Mouse (Mus musculus) midbrain, embryonic 13.5 days (tissue): Measurements from ENCODE around the gene Mmp11. TPM values are rescaled to one million over a fixed set of nuclear protein-coding genes. Genes with fewer than 3 reads are reported as not detected.

Source experiments
- ATAC-seq: fragments of 200-750 bp; cut with Nextera tagmentation; 2 replicates; pipeline ENCODE4 v1.8.0; 2017; ENCODE audit warnings: mild to moderate bottlenecking, moderate TSS enrichment, moderate library complexity
- H3K27ac ChIP-seq: fragments of 300-500 bp; sonication (generic); 2 replicates; pipeline ENCODE4 v1.5.1; 2015; ENCODE audit warnings: inconsistent platforms, mild to moderate bottlenecking, moderate library complexity
- H3K27me3 ChIP-seq: fragments of 300-500 bp; sonication (generic); 2 replicates; pipeline ENCODE4 v1.6.1; 2015; ENCODE audit warnings: mild to moderate bottlenecking, inconsistent platforms
- H3K36me3 ChIP-seq: fragments of 300-500 bp; sonication (generic); 2 replicates; pipeline ENCODE4 v1.6.1; 2015; ENCODE audit warnings: mild to moderate bottlenecking, inconsistent platforms
- H3K4me1 ChIP-seq: fragments of 300-500 bp; sonication (generic); replicated peaks from 2 replicates; pipeline ENCODE4 v1.6.1; 2015; ENCODE audit warnings: inconsistent platforms
- H3K4me2 ChIP-seq: fragments of 300-500 bp; sonication (generic); replicated peaks from 2 replicates; pipeline ENCODE4 v1.6.1; 2015; ENCODE audit warnings: moderate library complexity, mild to moderate bottlenecking, inconsistent platforms
- H3K4me3 ChIP-seq: fragments of 300-500 bp; sonication (generic); replicated peaks from 2 replicates; pipeline ENCODE4 v1.5.1; 2015; ENCODE audit warnings: mild to moderate bottlenecking, inconsistent platforms
- H3K9ac ChIP-seq: fragments of 300-500 bp; sonication (generic); replicated peaks from 2 replicates; pipeline ENCODE4 v1.6.1; 2015; ENCODE audit warnings: mild to moderate bottlenecking, inconsistent platforms
- H3K9me3 ChIP-seq: fragments of 300-500 bp; sonication (generic); 2 replicates; pipeline ENCODE4 v1.6.1; 2016; ENCODE audit warnings: mild to moderate bottlenecking, inconsistent platforms
- WGBS: fragments of 180-500 bp; shearing (Covaris S2); methylation state at CpG from one replicate; pipeline ENCODE4 v1.1.7; 2015; 5-methylcytosine and 5-hydroxymethylcytosine counted together
- polyA plus RNA-seq: library from polyadenylated mRNA; unstranded; fragments of >200 nt; fragmentation: Nextera tagmentation; extraction: Ambion mirVana; gene quantifications from 2 replicates; pipeline ENCODE4 v1.2.1, GENCODE M21; 2015

The Mmp11 gene
- polyA plus RNA-seq, 1 experiment from 2014 or later: 29.5 TPM

DNA sequence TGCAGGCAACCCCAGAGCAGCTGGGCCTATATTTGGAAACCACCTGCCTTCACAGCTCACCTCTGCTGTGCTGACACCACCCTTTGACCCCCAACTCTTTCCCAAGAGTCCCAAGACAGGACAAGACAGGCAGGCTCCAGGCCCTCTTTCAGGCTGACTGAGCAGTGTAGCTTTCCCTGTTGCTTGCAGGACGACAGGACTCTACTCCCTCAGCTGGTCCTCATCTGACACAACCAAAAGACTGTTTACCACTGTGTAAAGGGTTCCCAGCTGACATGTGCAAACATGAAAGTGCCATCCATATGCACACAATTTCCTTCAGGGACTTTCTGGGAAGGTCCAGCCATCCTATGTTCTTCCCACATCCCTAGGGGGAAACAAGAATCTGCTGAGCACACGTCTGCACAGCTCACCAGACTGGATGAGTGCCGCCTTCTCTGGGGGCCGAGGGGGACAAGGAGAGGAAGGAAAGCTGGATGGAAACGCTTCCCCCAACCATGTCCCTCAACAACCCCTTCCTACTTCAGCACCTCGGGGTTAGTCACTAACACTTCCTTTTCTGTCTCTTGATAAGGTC is 23.2 kb downstream of the Mmp11 start:
- H3K27ac ChIP-seq: no peak overlapping the region
- 0 out of 2 replicates have a peak, but pooled peaks have one; percentile 34 for ATAC-seq
- peaks cover 82% of the 10 kb centered on the region for H3K36me3 ChIP-seq
- H3K9ac ChIP-seq: no peak overlapping the region
- no peaks in the 10 kb centered on the region for H3K9me3 ChIP-seq
- WGBS: 75% methylated on average over 6 of the region's 6 CpGs
- peaks cover 9% of the 10 kb centered on the region for H3K4me1 ChIP-seq
- H3K4me3 ChIP-seq: no peak overlapping the region
- no peak overlapping the region for H3K4me2 ChIP-seq
- no peaks in the 10 kb centered on the region for H3K27me3 ChIP-seq

DNA sequence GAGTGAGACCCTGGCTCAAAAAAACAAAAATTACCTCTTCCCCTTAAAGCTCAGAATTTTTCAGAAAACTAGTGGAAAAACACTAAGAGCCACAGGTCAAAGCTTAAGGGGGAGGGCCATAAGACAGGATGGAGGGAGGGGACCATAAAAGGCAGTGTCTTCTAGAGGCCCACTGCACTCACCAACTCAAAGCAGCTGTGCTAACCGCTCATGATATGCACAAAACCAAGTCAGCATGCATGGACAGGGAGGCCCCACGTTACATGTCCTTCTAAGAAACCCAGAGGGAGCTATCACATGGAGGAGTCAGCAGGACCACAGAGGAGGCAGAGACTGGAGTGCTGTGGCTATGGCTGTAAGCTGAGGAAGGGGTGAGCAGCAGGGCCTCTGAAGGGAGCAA is 25.6 kb downstream of the Mmp11 start:
- Histone ChIP-seq H3K4me1 (no peaks in the 10 kb centered on the region), H3K27me3 (no peaks in the 10 kb centered on the region), H3K27ac (no peak overlapping the region), H3K4me2 (no peak overlapping the region), H3K9me3 (no peaks in the 10 kb centered on the region), H3K9ac (no peak overlapping the region), H3K4me3 (no peak overlapping the region), H3K36me3 (peaks cover 90% of the 10 kb centered on the region)
- WGBS: 93% methylated on average over 2 of the region's 2 CpGs
- ATAC-seq: no peak

DNA sequence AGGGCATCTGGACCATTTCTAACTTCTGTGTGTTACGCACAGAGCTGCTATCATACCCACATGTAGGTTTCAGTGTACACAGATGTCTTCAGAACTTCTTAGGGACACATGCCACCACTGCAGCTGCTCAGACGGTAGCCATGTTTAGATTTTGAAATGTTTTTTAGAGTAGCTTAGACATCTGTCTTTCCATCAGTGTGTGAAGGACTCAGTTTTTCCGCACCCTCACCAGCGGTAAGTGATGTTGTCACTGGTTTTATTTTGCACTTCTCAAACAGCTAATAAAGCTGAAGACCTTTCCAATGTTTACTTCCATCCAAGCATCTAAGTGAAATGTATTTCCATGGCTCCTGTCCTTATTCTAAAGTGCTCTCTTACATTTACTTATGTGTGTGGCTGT is 29.4 kb downstream of the Mmp11 start:
- WGBS: 96% methylated on average over 4 of the region's 4 CpGs
- no peak for ATAC-seq
- H3K9ac ChIP-seq: no peak overlapping the region
- H3K4me1 ChIP-seq: no peaks in the 10 kb centered on the region
- H3K4me2 ChIP-seq: no peak overlapping the region
- H3K36me3 ChIP-seq: peaks cover 97% of the 10 kb centered on the region
- no peaks in the 10 kb centered on the region for H3K9me3 ChIP-seq
- no peaks in the 10 kb centered on the region for H3K27me3 ChIP-seq
- H3K4me3 ChIP-seq: no peak overlapping the region
- no peak overlapping the region for H3K27ac ChIP-seq

GRCm38 (mm10) chr10:75904391-75904790 is 31.9 kb downstream of the Mmp11 start:
- H3K9ac ChIP-seq: no peak overlapping the region
- ATAC-seq: no peak
- H3K27ac ChIP-seq: no peak overlapping the region
- H3K36me3 ChIP-seq: peaks cover 95% of the 10 kb centered on the region
- H3K4me2 ChIP-seq: no peak overlapping the region
- no peaks in the 10 kb centered on the region for H3K9me3 ChIP-seq
- H3K4me1 ChIP-seq: no peaks in the 10 kb centered on the region
- H3K27me3 ChIP-seq: no peaks in the 10 kb centered on the region
- no peak overlapping the region for H3K4me3 ChIP-seq
- 89% methylated on average over 5 of the region's 5 CpGs for WGBS

- Histone ChIP-seq H3K27me3 (no peaks in the 10 kb centered on the region), H3K4me2 (no peak overlapping the region), H3K4me3 (no peak overlapping the region), H3K4me1 (peaks cover 3% of the 10 kb centered on the region; the same call in 1 of the 2 replicates), H3K9ac (no peak overlapping the region), H3K36me3 (peaks cover 90% of the 10 kb centered on the region), H3K27ac (no peak overlapping the region), H3K9me3 (no peaks in the 10 kb centered on the region)
- 78% methylated on average over 3 of the region's 3 CpGs for WGBS
- no peak for ATAC-seq
Measured at GRCm38 (mm10) chr10:75898846-75899245, 37.5 kb downstream of the Mmp11 start.

GRCm38 (mm10) chr10:75898039-75898564 is 38.2 kb downstream of the Mmp11 start:
- Histone ChIP-seq H3K36me3 (peaks cover 85% of the 10 kb centered on the region), H3K4me1 (peaks cover 9% of the 10 kb centered on the region), H3K27me3 (no peaks in the 10 kb centered on the region)

GRCm38 (mm10) chr10:75897373-75897772 is 38.9 kb downstream of the Mmp11 start:
- H3K9ac ChIP-seq: no peak overlapping the region
- H3K4me2 ChIP-seq: no peak overlapping the region
- H3K36me3 ChIP-seq: peaks cover 78% of the 10 kb centered on the region
- H3K4me3 ChIP-seq: no peak overlapping the region
- no peak overlapping the region for H3K27ac ChIP-seq
- no peaks in the 10 kb centered on the region for H3K27me3 ChIP-seq
- peaks cover 13% of the 10 kb centered on the region for H3K4me1 ChIP-seq
- no peaks in the 10 kb centered on the region for H3K9me3 ChIP-seq
- 33% methylated on average over 6 of the region's 6 CpGs for WGBS
- ATAC-seq: no peak

More at GRCm38 (mm10) chr10:75898039-75898564, 38.2 kb downstream of the Mmp11 start:
- WGBS: 79% methylated on average over 6 of the region's 6 CpGs
- Histone ChIP-seq H3K4me2 (no peak overlapping the region), H3K27ac (no peak overlapping the region), H3K9me3 (no peaks in the 10 kb centered on the region), H3K4me3 (no peak overlapping the region), H3K9ac (no peak overlapping the region)
- ATAC-seq: no peak

- H3K4me3 ChIP-seq: no peak overlapping the region
- H3K9me3 ChIP-seq: no peaks in the 10 kb centered on the region
- ATAC-seq: no peak
- H3K9ac ChIP-seq: no peak overlapping the region
- H3K27me3 ChIP-seq: no peaks in the 10 kb centered on the region
- no peak overlapping the region for H3K4me2 ChIP-seq
- no peak overlapping the region for H3K27ac ChIP-seq
- peaks cover 67% of the 10 kb centered on the region for H3K36me3 ChIP-seq
- peaks cover 13% of the 10 kb centered on the region for H3K4me1 ChIP-seq
- 94% methylated on average over 1 of the region's 1 CpGs for WGBS
Measured at GRCm38 (mm10) chr10:75896208-75896607, 40.1 kb downstream of the Mmp11 start.

GRCm38 (mm10) chr10:75895730-75896129 is 40.6 kb downstream of the Mmp11 start:
- no peak overlapping the region for H3K27ac ChIP-seq
- peaks cover 62% of the 10 kb centered on the region for H3K36me3 ChIP-seq

DNA sequence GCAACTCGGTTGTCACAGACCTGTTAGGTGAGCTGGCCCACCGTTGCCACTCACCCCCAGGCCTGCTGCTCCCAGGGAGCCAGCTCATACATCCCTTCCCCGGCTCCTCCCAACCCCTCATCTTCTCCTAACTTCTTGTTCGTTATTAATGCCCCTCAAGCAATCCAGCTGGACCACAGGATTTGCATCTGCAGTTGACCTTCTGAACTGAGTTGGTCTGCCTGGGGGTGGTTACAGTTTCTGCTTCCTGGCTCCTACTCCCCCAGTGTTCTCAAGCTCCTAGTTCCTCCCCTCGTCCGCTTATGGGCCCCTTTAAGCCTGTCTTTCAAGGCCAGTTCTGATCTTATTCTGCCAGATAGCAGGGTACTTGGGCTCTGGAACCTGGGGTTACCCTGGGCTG is 41.7 kb downstream of the Mmp11 start:
- no peak overlapping the region for H3K4me2 ChIP-seq
- H3K9me3 ChIP-seq: no peaks in the 10 kb centered on the region
- H3K36me3 ChIP-seq: peaks cover 52% of the 10 kb centered on the region
- H3K4me3 ChIP-seq: no peak overlapping the region
- no peak overlapping the region for H3K27ac ChIP-seq
- H3K4me1 ChIP-seq: peaks cover 13% of the 10 kb centered on the region
- WGBS: 85% methylated on average over 6 of the region's 6 CpGs
- no peak for ATAC-seq
- H3K9ac ChIP-seq: no peak overlapping the region
- H3K27me3 ChIP-seq: no peaks in the 10 kb centered on the region

More at GRCm38 (mm10) chr10:75895730-75896129, 40.6 kb downstream of the Mmp11 start:
- H3K9ac ChIP-seq: no peak overlapping the region
- no peaks in the 10 kb centered on the region for H3K9me3 ChIP-seq
- 96% methylated on average over 5 of the region's 5 CpGs for WGBS
- no peak overlapping the region for H3K4me3 ChIP-seq
- no peak overlapping the region for H3K4me2 ChIP-seq
- no peaks in the 10 kb centered on the region for H3K27me3 ChIP-seq
- no peak for ATAC-seq
- H3K4me1 ChIP-seq: peaks cover 13% of the 10 kb centered on the region

DNA sequence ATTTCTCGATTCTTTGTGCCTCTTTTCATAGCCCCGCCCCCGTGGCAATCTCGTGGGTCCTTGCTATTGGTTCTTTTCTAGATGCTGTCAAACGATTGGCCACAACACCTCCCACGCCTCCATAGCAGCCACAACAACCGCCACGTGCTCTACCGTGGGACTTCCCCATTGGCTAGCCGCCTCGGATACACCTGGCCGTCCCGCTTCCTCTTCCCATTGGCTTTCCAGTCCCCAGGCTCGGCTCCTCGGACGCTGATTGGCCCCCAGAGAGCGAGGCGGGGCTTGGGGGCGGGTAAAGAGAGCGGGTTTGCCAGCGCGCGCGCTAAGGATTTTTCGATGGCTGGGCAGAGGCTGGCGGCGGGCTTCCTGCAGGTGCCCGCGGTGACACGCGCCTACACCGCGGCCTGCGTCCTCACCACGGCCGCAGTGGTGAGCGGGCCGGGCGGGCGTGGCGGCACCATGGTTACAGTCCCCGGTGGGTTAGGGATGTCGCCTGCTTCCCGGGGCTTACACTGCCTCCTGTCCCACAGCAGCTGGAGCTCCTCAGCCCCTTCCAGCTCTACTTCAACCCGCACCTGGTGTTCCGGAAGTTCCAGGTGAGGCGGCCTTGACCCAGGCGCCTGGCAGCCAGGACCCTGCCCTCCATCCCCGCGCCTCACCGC is 43.1 kb downstream of the Mmp11 start, which contains the start of gene Derl3:
Gene Derl3, plus strand, starts transcription at position 325 of the 662 bp plus-strand sequence.
- Histone ChIP-seq H3K4me2 (peak within 1 kb of the TSS; percentile 88), H3K4me1 (peaks cover 13% of the 10 kb centered on the region), H3K36me3 (peaks cover 39% of the 10 kb centered on the region), H3K9me3 (no peaks in the 10 kb centered on the region), H3K27ac (peak within 1 kb of the TSS; percentile 59), H3K4me3 (peak within 1 kb of the TSS; percentile 46), H3K9ac (peak within 1 kb of the TSS; percentile 65), H3K27me3 (no peaks in the 10 kb centered on the region)
- ATAC-seq: peak; percentile 100
- 1% methylated on average over 51 of the region's 51 CpGs for WGBS

- no peaks in the 10 kb centered on the region for H3K9me3 ChIP-seq
- no peak overlapping the region for H3K4me2 ChIP-seq
- no peak for ATAC-seq
- 60% methylated on average over 8 of the region's 8 CpGs for whole genome bisulfite sequencing
- H3K27me3 ChIP-seq: no peaks in the 10 kb centered on the region
- H3K9ac ChIP-seq: no peak overlapping the region
- H3K36me3 ChIP-seq: peaks cover 10% of the 10 kb centered on the region
- H3K4me1 ChIP-seq: peaks cover 13% of the 10 kb centered on the region
- H3K4me3 ChIP-seq: no peak overlapping the region
- no peak overlapping the region for H3K27ac ChIP-seq
Measured at GRCm38 (mm10) chr10:75889406-75890153, 46.7 kb downstream of the Mmp11 start.
